Mouse (Mus musculus): ENCODE results near the gene Stoml3.

- TF ChIP-seq CTCF (IDR thresholded peaks at IDR 0.05; ENCODE audit: extremely low read depth, insufficient read depth, insufficient read length, insufficient replicate concordance) (no peak), POLR2A (IDR thresholded peaks at IDR 0.05; ENCODE audit: low read depth, low read length) (no peak)
These were observed 30.7 kb upstream of the Stoml3 start for GRCm38 (mm10) chr3:53457750-53458149.
